Mouse (Mus musculus): ENCODE results near the gene Gm20388.
"Not testable (repeated sequence)": the region's sequence is repeated elsewhere in the genome, so short reads cannot be mapped to it uniquely, and the experiment has no call there.

Gene Gm20388

GRCm38 (mm10) chr8:121653340-121654019 is 1742.8 kb downstream of the Gm20388 start:
- no peak for DNase-seq (ENCODE audit: low read depth, low spot score)

- no peak for DNase-seq (ENCODE audit: low read depth, low spot score)
These were observed 1743.5 kb downstream of the Gm20388 start for GRCm38 (mm10) chr8:121654131-121654530.

- no peak for DNase-seq (ENCODE audit: low read depth, low spot score)
These were observed 1744.4 kb downstream of the Gm20388 start for GRCm38 (mm10) chr8:121654966-121655494.

GRCm38 (mm10) chr8:121660602-121661001 is 1750.0 kb downstream of the Gm20388 start:
- DNase-seq (ENCODE audit: low read depth, low spot score), result no peak

GRCm38 (mm10) chr8:121661631-121662357 is 1751.2 kb downstream of the Gm20388 start:
- no peak for DNase-seq (ENCODE audit: low read depth, low spot score)

- DNase-seq (ENCODE audit: low read depth, low spot score), result no peak
These were observed 1752.5 kb downstream of the Gm20388 start for GRCm38 (mm10) chr8:121663101-121663500.

- DNase-seq (ENCODE audit: low read depth, low spot score), result no peak
These were observed 1754.7 kb downstream of the Gm20388 start for GRCm38 (mm10) chr8:121665329-121665728.

GRCm38 (mm10) chr8:121667936-121668500 is 1757.4 kb downstream of the Gm20388 start:
- not testable (repeated sequence) for DNase-seq (ENCODE audit: low read depth, low spot score)

- peak; percentile 30 for DNase-seq (ENCODE audit: low read depth, low spot score)
These were observed 1757.9 kb downstream of the Gm20388 start for GRCm38 (mm10) chr8:121668553-121668952.

GRCm38 (mm10) chr8:121669208-121669607 is 1758.6 kb downstream of the Gm20388 start:
- no peak for DNase-seq (ENCODE audit: low read depth, low spot score)

- no peak for DNase-seq (ENCODE audit: low read depth, low spot score)
These were observed 1762.5 kb downstream of the Gm20388 start for GRCm38 (mm10) chr8:121673153-121673552.

GRCm38 (mm10) chr8:121673917-121674316 is 1763.3 kb downstream of the Gm20388 start:
- DNase-seq (ENCODE audit: low read depth, low spot score), result no peak

GRCm38 (mm10) chr8:121674524-121674923 is 1763.9 kb downstream of the Gm20388 start:
- no peak for DNase-seq (ENCODE audit: low read depth, low spot score)

- DNase-seq (ENCODE audit: low read depth, low spot score), result no peak
These were observed 1764.5 kb downstream of the Gm20388 start for GRCm38 (mm10) chr8:121675161-121675560.

- DNase-seq (ENCODE audit: low read depth, low spot score), result no peak
These were observed 1765.1 kb downstream of the Gm20388 start for GRCm38 (mm10) chr8:121675701-121676100.

- no peak for DNase-seq (ENCODE audit: low read depth, low spot score)
These were observed 1768.1 kb downstream of the Gm20388 start for GRCm38 (mm10) chr8:121678696-121679095.

- DNase-seq (ENCODE audit: low read depth, low spot score), result no peak
These were observed 1770.3 kb downstream of the Gm20388 start for GRCm38 (mm10) chr8:121680896-121681295.

- no peak for DNase-seq (ENCODE audit: low read depth, low spot score)
These were observed 1770.8 kb downstream of the Gm20388 start for GRCm38 (mm10) chr8:121681457-121681856.

- DNase-seq (ENCODE audit: low read depth, low spot score), result no peak
These were observed 1772.6 kb downstream of the Gm20388 start for GRCm38 (mm10) chr8:121683083-121683832.

GRCm38 (mm10) chr8:121685419-121685818 is 1774.8 kb downstream of the Gm20388 start:
- peak; percentile 21 for DNase-seq (ENCODE audit: low read depth, low spot score)

GRCm38 (mm10) chr8:121687455-121688161 is 1777.0 kb downstream of the Gm20388 start:
- no peak for DNase-seq (ENCODE audit: low read depth, low spot score)

Measured in CD4-positive helper T cell, adult 2 months (primary cell).